Mouse (Mus musculus) mesoderm, embryonic 11.5 days (tissue): ENCODE measurements around the gene Atp1a4.
"Not testable (repeated sequence)": the region's sequence is repeated elsewhere in the genome, so short reads cannot be mapped to it uniquely, and the experiment has no call there.

ENCODE experiments used
- DNase-seq: peaks from one replicate; pipeline ENCODE4 v3.0.0-alpha.2; 2012; ENCODE audit warnings: low read depth, low spot score

Atp1a4 gene

GRCm38 (mm10) chr1:172281522-172282254 is 23.5 kb upstream of the Atp1a4 start:
- no peak for DNase-seq

DNA sequence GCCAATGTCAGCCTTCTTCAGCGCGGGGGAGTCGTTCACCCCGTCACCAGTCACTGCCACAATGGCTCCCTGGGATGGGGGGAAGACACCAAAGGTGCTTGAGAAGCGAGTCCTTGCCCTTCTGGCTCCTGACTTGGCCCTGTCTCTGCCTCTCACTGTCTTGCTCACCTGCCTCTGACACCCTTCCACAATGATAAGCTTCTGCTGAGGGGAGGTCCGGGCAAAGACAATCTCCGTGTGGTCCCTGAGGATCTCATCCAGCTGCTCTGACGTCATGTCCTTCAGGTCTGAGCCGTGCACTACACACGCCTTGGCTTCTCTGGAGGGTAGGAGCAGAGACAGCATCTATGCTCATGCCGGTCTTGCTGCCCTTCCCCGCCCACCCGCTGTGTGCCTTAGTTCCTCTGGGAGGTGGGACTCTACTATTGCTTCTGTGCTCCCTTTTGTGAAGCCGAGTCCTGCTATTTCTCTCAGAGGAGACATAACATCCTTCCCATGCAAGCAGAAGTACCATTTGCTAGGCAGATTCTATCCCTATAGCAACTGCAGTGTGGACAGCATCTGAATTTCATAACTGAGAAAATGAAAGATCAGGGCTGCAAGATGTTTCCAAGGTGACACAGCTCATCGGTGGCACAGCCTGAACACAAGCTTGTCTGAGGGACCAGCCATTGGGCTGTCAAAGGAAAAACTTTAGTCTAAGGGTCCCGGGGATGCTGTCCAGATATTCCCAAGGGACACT is 21.7 kb upstream of the Atp1a4 start:
- no peak for DNase-seq

DNA sequence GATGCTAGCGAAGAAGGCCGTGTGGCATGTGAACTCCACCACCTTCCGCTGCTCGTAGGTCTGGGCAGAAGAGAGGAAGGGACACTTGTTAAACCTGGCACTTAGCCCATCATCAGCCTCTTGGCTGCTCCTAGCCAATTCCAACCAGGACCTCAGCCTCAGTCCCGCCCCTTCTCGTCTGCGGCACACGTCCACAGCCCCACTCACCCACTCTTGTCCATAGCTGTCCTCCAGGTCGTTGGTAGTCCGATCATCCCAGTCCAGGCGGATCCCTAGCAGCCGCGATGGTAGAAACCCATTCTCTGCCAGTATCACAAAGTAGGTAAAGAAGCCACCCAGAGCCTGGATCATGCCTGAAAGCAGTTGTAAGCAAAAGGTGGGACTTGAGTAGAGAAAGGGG is 20.1 kb upstream of the Atp1a4 start:
- no peak for DNase-seq

- DNase-seq, result no peak
Measured at GRCm38 (mm10) chr1:172277172-172277571, 19.0 kb upstream of the Atp1a4 start.

- DNase-seq, result no peak
Measured at GRCm38 (mm10) chr1:172274547-172274946, 16.3 kb upstream of the Atp1a4 start.

- no peak for DNase-seq
Measured at GRCm38 (mm10) chr1:172274116-172274515, 15.9 kb upstream of the Atp1a4 start.

DNA sequence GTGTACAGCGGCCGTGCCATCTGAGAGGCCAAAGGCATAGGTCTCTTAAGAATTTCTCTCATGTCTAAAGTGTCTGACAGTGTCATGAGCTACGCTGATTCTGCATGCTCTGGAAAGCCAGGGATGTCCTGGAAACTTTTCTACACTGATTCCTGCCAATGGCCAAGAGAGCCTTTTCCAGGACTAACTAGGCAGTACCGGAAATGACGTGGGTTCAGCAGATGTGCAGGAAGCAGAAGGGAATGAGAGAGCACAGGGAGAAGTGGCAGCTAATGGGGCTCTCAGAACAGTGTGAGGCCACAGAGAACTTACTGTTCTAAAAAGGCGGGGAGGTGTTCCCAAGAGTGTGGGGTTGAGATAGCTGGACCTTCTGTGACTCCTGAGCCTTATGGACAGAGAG is 15.2 kb upstream of the Atp1a4 start:
- DNase-seq, result no peak

GRCm38 (mm10) chr1:172271765-172272164 is 13.6 kb upstream of the Atp1a4 start:
- no peak for DNase-seq

DNA sequence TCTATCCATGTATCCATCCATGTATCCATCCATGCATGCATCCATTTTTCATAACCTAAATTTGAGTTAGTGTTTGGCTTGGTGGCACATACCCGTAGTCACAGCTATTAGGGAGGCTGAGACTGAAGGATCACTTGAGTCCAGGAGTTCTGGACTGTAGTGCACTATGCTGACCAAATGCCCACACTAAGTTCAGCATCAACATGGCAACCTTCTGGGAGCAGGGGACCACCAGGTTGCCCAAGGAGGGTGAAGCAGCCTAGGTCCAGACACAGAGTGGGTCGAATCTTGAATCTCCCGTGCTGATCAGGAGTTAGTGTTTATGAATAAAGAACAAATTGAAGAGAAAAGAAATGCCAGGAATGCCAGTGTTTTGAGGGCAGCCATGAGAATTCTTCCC is 13.0 kb upstream of the Atp1a4 start:
- DNase-seq, result no peak

DNA sequence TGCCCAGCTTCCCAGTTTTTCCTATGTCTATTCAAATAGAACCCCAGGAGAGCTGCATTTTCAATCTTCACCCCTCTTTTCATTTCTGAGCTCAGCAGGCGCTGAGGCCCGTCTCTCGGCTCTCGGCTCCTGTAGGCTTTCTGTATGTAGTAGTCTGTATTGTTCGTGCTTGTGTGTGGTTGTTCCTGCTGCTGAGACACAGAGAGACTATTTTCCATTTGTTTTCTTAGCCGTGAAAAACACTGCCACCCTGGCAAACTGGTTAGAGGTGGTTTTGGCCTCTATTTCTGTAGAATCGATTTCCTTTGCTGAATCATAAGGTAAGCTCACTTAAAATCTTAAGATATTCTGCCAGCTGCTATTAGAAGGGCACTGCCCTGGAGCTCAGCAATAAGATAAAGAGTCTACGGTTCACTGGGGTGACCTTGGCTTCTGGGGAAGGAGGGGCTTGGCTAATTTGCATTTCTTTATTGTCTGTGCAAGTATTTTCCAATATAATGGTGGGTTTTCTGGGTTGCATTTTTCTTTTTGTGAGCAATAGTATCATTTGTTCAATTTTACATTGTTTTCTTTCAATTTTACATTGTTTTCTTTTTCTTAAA is 3.4 kb upstream of the Atp1a4 start, which contains the start of gene Igsf8:
TSS of gene Igsf8 (plus strand) at position 165 of the 602 bp plus-strand sequence.
- no peak for DNase-seq

DNA sequence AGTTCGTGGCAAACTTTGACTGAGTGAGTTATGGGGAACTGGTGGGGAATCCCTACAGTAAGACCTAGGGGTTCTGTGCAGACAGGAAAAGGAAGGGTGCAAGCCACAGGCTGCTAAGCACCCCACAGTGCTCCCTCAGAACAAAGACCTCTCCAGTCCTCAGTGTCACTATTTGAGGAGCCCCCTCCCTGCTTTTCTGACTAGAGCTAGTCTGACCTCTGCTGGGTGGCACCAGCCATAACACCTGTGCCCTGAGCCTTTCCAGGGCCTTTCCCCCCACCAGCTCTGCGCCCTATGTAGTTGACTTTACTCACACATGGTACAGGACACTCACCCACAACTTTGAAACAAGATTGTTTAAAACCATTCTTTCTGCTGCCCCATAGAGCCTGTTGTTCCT is 10.5 kb downstream of the Atp1a4 start:
- peak; percentile 35 for DNase-seq

DNA sequence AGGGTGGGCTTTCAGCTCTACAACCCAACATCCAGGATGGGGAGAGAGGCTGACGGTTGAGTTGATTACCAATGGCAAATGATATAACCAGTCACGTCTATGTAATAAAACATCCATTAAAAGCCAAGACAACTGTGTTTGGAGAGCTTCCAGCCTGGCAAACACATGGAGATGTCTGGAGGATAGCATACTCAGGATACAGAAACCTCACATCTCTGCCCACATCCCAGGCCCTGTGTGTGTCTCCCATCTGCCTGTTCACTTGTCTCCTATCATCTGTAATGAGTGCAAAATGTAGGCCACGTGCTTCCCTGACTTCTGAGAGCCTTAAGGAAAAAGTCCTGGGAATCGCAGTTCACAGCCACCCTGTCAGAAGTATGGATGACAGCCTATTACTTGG is 11.0 kb downstream of the Atp1a4 start:
- no peak for DNase-seq

DNA sequence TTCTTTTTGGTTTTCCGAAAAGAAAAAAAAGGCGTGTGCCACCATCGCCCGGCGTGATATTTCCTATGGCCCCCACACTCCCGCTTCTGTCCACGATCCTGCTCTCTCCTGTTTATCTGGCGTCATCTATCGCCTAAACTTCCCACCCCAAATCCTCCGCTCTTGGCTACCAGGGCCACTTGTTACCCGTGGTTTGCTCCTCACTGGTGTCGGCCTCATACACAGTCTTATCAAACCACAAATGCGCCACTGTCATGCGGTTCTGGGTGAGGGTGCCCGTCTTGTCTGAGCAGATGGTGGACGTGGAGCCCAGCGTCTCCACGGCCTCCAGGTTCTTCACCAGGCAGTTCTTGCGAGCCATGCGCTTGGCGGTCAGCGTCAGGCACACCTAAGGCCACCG is 13.6 kb downstream of the Atp1a4 start:
- not testable (repeated sequence) for DNase-seq

DNA sequence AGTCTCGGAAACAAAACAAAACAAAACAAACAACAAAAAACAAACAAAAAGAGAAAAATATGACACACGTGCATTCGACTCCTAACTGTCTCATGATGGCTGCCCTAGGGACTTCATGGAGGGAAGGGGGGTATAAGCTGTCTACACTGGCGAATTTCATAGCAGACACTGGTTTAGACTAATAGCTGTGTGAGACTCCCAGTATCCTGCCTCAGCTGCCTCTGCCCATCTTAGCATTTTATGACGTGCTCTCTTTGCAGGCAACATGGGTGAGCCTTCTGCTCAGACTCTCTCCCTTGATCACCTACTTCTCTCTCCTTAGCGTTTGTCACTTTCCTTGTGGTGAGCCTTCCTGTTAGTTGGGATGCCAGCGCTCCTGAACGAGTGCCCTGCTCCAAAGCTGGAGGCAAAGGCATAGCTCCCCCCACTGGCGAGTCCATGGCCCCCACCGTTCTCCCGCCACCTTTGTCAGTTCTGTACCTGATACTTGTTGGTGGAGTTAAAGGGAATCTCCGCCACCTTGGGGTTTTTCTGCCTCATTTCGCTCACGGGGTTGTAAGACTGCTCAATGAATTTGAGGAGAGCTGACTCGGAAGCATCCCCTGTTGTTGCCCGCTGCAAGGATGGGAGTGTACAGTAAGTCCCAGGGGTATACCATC is 14.5 kb downstream of the Atp1a4 start:
- DNase-seq, result no peak

DNA sequence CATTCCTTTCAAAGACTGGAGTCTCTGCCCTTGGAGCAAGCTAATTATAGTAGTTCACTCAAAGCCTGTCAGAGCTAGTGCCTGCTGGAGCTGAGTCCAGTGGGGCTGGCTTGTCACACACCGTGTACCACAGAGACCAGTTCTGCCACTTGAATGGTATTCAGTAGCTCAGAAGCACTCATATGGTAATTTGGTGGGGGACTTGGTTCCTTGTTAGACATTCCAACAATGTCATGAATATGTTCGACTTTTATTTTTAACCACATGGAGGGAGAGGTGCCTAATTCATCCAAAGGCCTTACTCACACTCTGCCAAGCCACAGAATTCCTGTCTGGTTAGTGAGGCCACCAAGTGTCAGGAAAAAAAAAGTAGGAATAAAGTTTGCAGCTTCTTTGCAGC is 15.8 kb downstream of the Atp1a4 start:
- peak; percentile 23 for DNase-seq

GRCm38 (mm10) chr1:172240945-172241708 is 17.1 kb downstream of the Atp1a4 start:
- DNase-seq, result peak; percentile 51

DNA sequence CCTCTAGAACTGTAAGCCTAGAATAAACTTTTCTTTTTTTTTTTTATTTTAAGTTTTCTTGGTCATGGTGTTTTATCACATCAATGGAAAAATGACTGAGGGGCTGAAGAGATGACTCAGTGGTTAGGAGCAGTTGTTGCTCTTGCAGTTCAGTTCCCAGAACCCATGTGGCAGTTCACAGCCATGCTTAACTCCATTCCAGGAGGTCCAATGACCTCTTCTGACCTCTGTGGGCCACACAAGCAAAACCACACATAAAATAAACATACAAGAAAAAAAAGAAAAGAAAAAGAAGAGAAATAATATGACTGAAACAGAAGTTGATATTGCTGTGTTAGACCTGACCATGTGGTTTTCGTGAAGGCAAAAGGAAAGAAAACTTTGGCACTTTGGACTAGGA is 29.0 kb downstream of the Atp1a4 start:
- no peak for DNase-seq

GRCm38 (mm10) chr1:172228209-172228608 is 30.0 kb downstream of the Atp1a4 start:
- DNase-seq, result no peak

DNA sequence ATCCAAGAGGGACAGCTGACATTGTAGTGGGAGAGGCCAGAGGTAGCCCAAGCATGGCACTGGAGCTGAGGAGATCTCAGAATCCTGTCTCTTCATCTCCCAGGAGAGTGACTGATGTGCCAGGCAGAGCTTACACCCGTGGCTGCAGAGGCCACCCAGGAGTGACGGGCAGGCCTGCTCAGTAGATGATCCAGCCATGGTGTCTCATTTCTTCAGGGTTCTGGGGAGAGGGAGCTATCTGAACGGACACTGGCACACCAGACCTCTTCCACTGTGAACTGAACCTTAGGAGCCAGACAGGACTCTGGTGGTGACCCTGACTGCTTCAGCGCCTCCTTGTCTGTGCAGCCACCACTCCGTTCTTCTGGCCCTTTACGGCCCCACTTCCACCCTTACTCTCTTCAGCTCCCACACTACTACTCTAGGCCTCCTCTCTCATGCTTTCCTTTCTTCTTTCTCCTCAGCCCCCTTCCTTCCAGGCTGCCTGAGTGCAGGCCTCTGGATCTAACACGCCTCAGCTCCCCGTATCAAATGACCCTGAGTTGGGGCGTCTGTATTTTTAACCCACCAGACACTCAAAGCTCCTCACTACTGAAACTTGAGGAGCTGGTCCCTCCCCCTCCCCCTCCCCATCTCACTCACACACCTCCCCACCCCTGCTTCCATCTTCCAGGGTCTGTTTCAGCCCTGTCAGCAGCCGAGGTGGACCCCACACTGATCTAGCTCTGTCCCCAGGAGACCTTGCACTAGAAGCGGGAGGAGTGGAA is 36.7 kb downstream of the Atp1a4 start:
- no peak for DNase-seq

DNA sequence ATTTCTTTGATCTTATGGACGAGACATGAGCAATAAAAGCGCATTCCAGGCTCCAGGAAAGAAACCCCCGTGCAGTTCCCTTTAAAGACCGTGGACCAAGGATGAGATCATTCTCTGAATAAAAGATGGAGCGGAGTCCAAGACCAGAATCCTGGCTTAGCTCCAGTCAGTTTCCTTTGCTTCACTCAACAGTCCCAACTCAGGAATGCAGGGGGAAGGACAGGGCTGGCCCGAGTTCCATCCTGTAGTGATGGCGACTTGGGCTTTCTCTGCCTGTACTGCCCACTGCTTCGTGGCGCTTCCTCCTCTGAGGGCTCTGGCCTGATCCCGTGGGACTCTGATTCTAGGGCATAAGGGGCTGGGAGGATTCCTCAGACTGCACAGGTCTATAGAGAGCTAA is 37.8 kb downstream of the Atp1a4 start:
- no peak for DNase-seq
